15 mouse cellular contexts compared by ENCODE assay signal in genomic region chr14:66479181-66479580, GRCm38 (mm10).
"Had no signal": no experiment of that assay in that cellular context is flagged by ENCODE, and none has a peak within 500 bp of the region (broad histone marks: within the 10 kb centered on the region; RNA-seq: fewer than 3 reads in every experiment).

No protein-coding gene starts in this region.

- H3K9me3 ChIP-seq: limb, embryonic 12.5 days; limb, embryonic 15.5 days had no signal

- H3K9ac ChIP-seq: limb, embryonic 12.5 days; limb, embryonic 15.5 days; liver, embryonic 14.5 days; liver, postnatal 0 days; lung, embryonic 14.5 days had no signal

- ATAC-seq: liver, postnatal 0 days; lung, postnatal 0 days had no signal

- H3K27me3 ChIP-seq: limb, embryonic 12.5 days; limb, embryonic 15.5 days had no signal

- H3K4me2 ChIP-seq: limb, embryonic 12.5 days; limb, embryonic 15.5 days; liver, embryonic 11.5 days; lung, embryonic 14.5 days had no signal

- H3K27ac ChIP-seq: limb, embryonic 12.5 days; limb, embryonic 15.5 days; liver, embryonic 14.5 days; macrophage had no signal

- H3K4me1 ChIP-seq: limb, embryonic 12.5 days; limb, embryonic 15.5 days had no signal

- H3K4me3 ChIP-seq: limb, embryonic 12.5 days; limb, embryonic 15.5 days had no signal

- H3K36me3 ChIP-seq: limb, embryonic 12.5 days; limb, embryonic 15.5 days had no signal

- DNase-seq: kidney, adult 18-20 months; kidney, adult 9 months; kidney, postnatal 14 days; kidney, postnatal 4 days; left cerebral cortex, postnatal 4 days; liver, postnatal 0 days; lung, embryonic 14.5 days; thymus, adult 18-20 months; thymus, postnatal 36 days had no signal
